Mouse (Mus musculus) R1 (cell line): Measurements from ENCODE around the gene Wrnip1.
A peak's percentile ranks its signal among the peaks of the same experiment; 100 is the strongest.
"Not testable (repeated sequence)": the region's sequence is repeated elsewhere in the genome, so short reads cannot be mapped to it uniquely, and the experiment has no call there.

Experiments used
- DNase-seq: peaks from one replicate; pipeline ENCODE4 v3.0.0-alpha.2; 2018; ENCODE audit warnings: low read depth, low spot score

Wrnip1 gene

DNA sequence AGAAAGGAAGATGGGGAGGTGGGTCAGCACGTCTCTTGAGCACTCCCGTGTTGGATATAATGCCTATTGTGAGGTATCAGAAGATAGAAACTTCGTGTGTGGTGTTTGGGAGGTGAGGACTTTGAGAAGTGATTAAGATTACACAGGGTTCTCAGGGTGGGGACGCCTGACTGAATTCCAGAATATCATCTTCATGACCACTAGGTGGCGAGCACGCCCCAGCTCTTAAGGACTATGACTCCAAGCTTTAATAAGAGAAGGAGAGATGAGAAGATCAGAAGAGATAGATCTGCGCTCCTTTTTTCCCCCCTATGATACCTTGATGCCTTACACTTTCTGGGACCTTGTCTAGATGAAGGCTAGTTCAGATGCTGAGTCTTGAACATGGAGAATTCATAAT lies 50.1 kb downstream of the Wrnip1 start:
- DNase-seq = peak; percentile 69

DNA sequence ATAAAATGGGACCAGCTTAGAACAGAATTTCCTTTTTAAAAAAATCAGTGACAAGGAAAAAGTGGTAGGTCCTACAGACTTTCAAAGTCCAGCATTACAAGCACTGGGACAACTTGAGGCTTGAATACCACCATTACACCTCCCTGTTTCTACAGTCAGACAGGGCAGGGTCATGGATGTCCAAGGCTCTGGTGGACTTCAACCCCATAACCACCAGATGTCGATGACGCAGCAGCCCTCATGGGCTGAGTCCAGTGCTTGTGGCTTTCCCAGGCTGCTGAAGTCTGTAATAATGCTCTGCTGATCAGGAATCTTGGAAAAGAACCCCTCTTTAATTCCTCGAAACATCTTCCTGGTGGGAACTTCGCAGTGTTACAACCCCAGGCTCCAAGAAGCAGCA lies 50.7 kb downstream of the Wrnip1 start:
- no peak for DNase-seq

- no peak for DNase-seq
Measured at GRCm38 (mm10) chr13:32853073-32853472, 51.2 kb downstream of the Wrnip1 start.

- DNase-seq = no peak
Measured at GRCm38 (mm10) chr13:32860821-32861220, 59.0 kb downstream of the Wrnip1 start.

GRCm38 (mm10) chr13:32863456-32863855 lies 61.6 kb downstream of the Wrnip1 start:
- DNase-seq = no peak

DNA sequence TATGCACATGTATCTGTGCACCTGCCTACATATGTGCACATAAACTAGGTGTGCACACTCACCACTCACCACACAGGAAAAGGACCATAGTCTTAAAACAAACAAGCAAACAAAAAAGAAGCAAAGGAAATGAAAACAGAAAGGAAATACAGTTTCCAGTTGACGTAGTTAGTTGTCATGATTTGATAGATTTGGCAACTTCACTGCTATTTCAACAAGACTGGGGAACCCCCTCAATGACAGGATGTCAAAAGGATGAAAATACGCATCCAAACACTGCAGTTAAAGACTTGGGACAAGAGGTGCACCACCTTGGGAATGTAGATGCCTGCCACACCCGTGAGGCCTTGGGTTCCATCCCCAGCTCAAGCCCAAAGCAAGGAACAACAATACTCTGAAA lies 62.7 kb downstream of the Wrnip1 start:
- DNase-seq = not testable (repeated sequence)

DNA sequence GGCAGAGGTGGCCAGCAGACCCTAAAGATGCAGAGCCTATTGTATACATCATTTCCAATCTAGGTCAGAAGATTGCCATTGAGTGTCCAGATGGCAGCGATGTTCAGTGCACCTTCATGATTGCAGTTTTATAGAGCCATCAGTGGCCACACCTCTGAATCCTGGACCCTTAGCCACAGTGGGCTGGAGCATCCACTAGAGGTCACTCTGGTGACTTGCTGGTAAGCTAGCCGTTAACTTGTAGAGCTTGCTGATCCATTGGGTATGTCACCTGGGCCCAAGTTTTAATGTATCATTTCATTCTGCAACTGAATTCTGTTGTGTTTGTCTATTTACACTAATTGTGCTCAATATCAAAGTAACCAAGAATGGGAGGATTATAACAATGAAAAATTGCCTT lies 63.8 kb downstream of the Wrnip1 start:
- DNase-seq = peak; percentile 21

DNA sequence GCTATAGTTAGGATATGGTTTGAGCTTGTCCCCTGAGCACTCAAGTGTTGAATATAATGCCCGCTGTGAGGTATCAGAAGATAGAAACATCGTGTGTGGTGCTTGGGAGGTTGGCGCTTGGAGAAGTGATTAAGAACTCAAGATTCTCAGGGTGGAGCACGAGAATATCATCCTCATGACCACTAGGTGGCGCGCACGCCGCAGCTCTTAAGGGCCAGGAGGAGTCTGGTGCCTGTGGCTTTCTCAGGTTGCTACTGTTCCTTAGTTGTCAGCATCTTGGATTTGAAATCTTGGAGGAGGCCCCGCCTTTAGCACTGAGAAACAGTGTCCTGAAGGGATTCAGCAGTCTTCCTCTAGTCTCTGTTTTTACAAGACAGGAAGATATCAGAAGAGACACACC lies 64.6 kb downstream of the Wrnip1 start:
- peak; percentile 77 for DNase-seq

DNA sequence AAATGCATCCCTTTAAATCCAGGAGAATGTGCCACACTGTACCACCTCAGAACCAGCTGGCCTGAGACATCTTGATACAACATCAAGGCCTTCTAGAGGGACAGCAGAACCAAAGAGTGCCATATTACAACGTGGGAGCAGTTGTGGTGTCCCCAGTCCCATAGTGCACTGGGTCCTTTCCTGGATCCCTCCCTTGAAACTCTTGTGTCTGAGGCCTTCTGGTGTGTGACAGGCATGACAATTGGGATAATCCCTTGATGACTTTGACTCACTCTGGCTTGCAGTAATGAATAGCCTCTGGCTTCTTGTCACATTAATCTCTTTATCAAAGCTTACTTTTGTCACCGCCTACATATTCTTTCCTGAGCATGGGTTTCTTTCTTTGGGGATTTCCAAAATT lies 65.2 kb downstream of the Wrnip1 start:
- DNase-seq = no peak

DNA sequence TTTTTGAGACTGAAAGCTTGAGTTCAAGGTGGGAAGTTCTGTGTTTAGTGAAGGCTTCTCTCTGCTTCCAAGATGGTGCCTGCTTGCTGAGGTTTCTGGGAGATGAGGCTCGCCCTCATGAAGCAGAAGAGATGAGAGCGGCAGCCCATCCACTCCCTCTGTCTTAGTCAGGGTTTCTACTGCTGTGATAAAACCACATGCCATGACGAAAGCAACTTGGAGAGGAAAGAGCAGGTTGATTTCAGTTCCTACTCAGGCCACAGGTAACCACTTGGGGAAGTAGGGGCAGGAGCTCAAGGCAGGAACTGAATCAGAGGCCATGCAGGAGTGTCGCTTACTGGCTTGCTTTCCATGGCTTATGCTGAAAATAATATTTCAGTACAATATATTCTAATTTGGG lies 66.4 kb downstream of the Wrnip1 start:
- DNase-seq = not testable (repeated sequence)

DNA sequence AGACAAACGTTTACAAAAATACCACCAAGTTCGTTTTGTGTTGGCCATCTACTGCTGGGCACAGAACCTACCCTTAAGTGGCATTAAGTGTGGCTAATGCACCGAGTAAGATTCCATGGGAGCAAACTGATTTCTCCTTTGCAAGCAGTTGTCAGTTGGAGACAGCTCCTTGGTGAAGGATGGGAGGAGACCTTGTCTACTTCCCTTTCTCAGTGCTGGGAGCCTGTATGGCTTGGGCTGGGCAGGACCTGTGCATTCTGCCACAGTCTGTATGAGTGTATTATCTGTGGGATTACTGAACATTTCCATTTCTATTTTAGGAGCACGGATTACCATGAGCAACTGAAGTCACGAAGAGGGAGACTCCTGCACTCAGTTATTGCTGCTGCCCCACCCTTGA lies 67.0 kb downstream of the Wrnip1 start:
- DNase-seq = no peak
